Mouse (Mus musculus) cerebellum, adult (tissue): Measurements from ENCODE around the gene Cdh22.

Source experiments
- ATAC-seq: cut with Nextera tagmentation; 2 replicates; pipeline ENCODE4 v1.9.2; 2017; ENCODE audit warnings: mild to moderate bottlenecking, moderate library complexity, mixed read lengths; ENCODE audit not compliant: insufficient number of reproducible peaks, low FRiP score, low TSS enrichment

Cdh22 gene

GRCm38 (mm10) chr2:165234613-165235291 lies at the start of gene Cdh22:
Gene Cdh22 (minus strand): TSS chr2:165234853.
- ATAC-seq: peak; percentile 66

GRCm38 (mm10) chr2:165284377-165284776 lies 49.7 kb upstream of the Cdh22 start:
- ATAC-seq: no peak

DNA sequence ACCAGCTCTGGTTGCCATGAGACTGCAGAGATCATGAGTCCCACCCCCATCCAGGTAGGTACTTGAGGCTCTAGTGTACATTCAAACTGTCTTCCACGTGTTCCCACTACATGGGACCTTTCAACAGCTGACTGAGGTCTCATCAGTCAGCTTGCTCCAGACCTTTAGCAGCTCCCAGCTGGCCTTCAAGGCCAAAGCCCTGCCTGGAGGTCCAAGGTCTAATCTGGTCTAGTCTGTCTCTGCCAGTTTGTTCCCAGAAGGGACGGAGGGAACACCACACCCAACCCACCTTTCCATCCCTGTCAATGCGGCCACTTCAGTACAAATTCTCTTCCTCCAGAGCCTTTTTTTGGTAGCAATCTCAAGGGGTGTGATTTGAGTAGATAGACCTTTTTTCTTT lies 49.0 kb upstream of the Cdh22 start:
- ATAC-seq: no peak

DNA sequence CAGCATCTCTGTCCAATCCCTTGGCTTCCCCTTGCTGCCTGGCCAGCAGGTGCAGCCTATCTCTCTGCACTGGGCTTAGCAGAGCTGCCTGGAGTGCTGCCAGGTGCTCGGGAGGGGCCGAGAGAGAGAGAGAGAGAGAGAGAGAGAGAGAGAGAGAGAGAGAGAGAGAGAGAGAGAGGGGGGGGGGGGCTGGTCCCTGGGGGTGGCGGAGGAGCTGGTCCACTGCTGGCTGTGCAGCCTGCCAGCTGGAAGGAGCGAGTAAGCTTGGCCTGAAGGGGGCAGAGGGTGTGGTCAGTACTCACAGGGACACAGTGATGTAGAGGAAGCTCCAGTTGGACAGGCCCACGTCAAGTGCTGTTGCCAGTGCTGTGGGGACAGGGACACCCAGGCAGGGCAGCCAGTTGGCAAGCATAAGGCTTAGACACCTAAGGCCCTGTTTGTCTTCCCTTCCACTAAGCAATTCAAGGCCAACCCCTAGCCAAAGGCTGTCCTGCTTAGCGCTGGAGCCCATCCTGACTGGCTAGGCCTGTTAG lies 47.2 kb upstream of the Cdh22 start:
- peak; percentile 43; the same call in 1 of the 2 replicates for ATAC-seq

GRCm38 (mm10) chr2:165279351-165279750 lies 44.7 kb upstream of the Cdh22 start:
- no peak for ATAC-seq

- no peak for ATAC-seq
These were observed 42.6 kb upstream of the Cdh22 start for GRCm38 (mm10) chr2:165277188-165277740.

DNA sequence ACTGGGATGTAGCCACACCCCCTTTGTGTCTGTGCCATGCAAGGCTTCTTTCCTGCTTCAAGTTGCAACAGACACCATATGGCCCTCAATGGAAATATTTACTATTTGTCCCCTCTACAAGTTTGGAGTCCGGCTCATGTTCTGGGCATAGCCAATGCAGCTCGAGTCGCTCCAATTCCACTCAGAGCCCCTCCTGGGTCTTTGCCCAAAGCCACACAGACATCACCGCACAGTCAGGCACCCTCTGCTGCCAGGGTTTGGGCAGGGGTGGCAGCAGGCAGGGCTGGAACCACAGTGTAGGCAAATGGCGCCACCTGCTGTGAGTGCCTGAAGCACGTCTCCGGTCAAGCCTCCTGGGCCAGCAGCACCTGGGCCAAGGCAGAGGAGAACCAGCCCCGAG lies 41.2 kb upstream of the Cdh22 start:
- peak; percentile 76 for ATAC-seq

- ATAC-seq: peak; percentile 15; the same call in 1 of the 2 replicates
These were observed 40.5 kb upstream of the Cdh22 start for GRCm38 (mm10) chr2:165275124-165275640.

GRCm38 (mm10) chr2:165273589-165273988 lies 38.9 kb upstream of the Cdh22 start:
- no peak for ATAC-seq

- ATAC-seq: no peak
These were observed 36.7 kb upstream of the Cdh22 start for GRCm38 (mm10) chr2:165271326-165271725.

GRCm38 (mm10) chr2:165270858-165271257 lies 36.2 kb upstream of the Cdh22 start:
- no peak for ATAC-seq

- no peak for ATAC-seq
These were observed 32.1 kb upstream of the Cdh22 start for GRCm38 (mm10) chr2:165266739-165267138.

DNA sequence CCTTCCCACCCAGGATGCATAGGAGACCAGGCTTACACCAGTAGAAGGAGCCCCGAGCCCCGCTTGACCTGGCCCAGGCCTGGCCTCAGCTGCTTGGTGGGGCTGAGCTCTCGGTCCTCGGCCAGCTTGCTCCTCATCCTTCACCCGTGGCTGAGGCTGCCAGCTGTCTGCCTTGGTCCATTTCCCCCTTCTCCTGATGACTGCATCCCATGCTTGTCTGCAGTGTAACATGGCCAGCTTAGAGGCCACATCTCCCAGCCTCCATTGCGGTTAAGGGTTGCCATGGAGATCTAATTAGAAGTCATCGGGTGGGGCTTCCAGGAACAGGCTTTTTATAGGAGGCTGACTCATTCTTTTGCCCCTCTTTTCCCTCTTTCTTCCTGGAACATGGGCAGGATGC lies 29.2 kb upstream of the Cdh22 start:
- no peak for ATAC-seq

- no peak for ATAC-seq
These were observed 27.8 kb upstream of the Cdh22 start for GRCm38 (mm10) chr2:165262274-165262990.

GRCm38 (mm10) chr2:165259859-165260258 lies 25.2 kb upstream of the Cdh22 start:
- no peak for ATAC-seq

DNA sequence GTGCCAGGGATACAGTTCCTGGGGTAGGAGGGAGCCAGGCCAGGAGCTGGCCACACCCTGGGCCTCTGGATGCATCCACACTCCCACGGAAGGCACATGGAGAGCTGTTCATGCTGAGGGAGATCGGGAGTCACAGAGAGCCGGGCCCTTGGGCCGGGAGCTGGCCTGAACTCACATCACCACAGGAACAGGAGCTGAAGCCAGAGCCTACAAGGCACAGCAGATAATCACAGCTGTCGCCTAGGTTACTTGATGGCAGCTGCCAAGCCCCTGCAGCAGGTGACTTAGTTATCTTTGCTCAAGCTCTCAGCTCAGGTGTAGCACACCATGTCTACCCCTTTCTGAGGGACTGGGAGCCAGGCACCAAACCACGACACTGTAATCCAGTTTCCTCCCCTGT lies 23.7 kb upstream of the Cdh22 start:
- ATAC-seq: no peak

- ATAC-seq: no peak
These were observed 22.6 kb upstream of the Cdh22 start for GRCm38 (mm10) chr2:165257151-165257834.

DNA sequence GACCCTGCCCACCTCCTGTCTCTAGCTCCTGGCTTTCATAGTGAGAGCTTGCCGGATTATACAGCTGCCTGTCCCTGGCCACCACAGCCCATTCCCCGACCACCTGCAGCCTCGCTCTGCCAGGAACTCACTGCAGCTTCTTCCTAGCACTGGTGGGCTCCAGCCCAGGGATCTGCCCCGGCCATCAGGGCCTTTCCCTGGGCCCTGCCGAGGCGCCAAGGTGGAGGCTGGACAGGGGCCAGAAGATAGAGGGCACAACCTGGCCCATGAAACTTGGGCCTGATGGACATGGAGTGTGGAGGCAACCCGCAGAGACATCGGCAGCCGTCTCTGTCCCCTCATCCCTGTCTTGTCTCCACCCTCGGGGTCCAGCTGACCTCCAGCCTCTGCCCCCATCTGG lies 21.6 kb upstream of the Cdh22 start:
- no peak for ATAC-seq

- ATAC-seq: no peak
These were observed 19.2 kb upstream of the Cdh22 start for GRCm38 (mm10) chr2:165253867-165254266.

- ATAC-seq: no peak
These were observed 18.6 kb upstream of the Cdh22 start for GRCm38 (mm10) chr2:165253269-165253668.

DNA sequence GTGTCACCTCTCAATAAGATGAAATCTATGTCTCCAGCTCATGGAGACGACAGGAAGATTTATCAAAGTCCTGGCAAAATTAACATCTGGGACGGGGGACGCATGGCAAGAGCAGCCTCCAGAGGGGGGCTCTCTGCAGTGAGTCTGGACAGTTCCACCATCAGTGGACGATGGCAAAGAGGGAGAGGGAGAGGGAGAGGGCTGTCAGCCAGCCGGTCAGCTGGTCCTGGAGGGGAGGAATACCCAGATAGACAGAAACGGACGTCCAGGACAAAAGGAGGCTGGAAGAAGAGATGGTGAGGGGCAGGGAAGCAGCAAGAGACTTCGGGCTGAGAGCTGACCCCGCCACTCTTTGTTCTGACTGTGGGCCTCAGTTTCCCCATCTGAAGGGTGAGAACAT lies 18.1 kb upstream of the Cdh22 start:
- no peak for ATAC-seq
